Mouse (Mus musculus) layer of hippocampus, postnatal 14 days (tissue): ENCODE data around the gene Gm29776. TPM values are rescaled to one million over a fixed set of nuclear protein-coding genes. Genes with fewer than 3 reads are reported as not detected.

Experiments
- DNase-seq, 2 experiments: peaks; one replicate each; pipeline ENCODE4 v3.0.0; 2021 to 2022; ENCODE audit warnings: low spot score in 2 of 2, mixed read lengths in 1 of 2
- long read RNA-seq, 2 experiments: library from polyadenylated mRNA; stranded (forward); transcript quantifications; one replicate each; pipeline ENCODE4 v2.0.0; 2021
- total RNA-seq, 2 experiments: library from RNA; stranded (reverse); gene quantifications; 2 replicates each; pipeline ENCODE4 v1.2.3; 2021

The Gm29776 gene
- total RNA-seq = under 1 TPM in 1 of 2 experiments, not detected in 1; 0.21 TPM
- long read RNA-seq, experiment 1 = 0 reads
- long read RNA-seq, experiment 2 = 0 reads

DNA sequence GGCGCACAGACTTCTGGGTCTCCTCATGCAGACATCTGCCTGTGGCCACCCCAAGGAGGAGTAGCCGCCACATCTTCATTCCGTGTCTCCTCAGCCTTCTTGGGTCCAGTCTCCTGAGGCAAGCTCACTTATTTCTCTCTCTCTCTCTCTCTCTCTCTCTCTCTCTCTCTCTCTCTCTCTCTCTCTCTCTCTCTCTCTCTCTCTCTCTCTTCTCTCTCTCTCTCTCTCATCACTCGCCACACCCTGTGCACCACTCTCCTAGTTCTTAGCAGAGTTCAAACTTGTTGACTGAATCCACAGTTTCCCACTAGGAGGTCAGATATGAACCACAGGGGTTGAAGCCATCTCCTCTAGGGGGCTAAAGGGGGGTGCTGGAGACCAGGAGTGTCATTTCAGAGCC lies at the start of gene Gm29776:
Gene Gm29776, minus strand, starts transcription at position 101 of the 400 bp plus-strand sequence.
- no peak for DNase-seq

GRCm38 (mm10) chr14:54746038-54746437 lies 47.4 kb upstream of the Gm29776 start:
- no peak for DNase-seq

- DNase-seq = no peak
Observed at GRCm38 (mm10) chr14:54744473-54744872, 45.8 kb upstream of the Gm29776 start.

DNA sequence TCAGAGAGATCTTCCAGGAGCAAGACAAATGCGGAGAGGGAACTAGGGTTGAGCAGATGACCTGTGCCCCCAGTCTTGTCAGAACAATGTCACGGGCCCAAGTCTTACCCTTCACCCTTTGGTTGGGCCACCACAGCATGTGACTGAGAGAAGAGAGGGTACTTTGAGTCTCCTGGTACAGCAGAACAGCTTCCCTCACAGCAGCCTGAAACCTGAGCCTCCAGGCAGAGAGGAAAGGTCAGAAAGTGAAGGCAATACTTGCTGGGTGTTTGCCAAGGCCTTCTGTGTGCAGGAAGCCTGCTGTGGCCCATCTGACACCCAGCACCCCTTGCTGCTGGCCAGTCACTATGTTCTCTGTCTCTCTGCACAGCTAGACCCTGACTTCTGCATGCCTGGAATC lies 43.7 kb upstream of the Gm29776 start:
- no peak for DNase-seq

DNA sequence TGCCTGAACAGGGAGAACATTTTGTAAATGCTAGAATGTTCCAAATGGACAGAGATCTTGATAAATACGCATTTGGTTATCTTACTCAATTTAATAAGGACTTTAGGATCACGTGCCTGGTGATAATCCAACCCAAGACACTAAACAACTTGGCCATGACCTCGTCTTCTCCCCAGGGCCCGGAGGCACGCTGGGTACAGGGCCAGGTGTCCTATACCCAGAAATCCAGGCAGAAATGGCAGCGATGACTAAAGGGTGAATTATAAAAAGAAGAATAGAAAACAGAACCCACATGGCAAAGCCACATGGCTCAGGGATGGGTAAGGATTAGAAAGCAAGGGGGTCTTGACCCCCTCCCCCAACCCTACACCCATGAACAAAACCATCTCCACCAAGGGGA lies 43.1 kb upstream of the Gm29776 start:
- DNase-seq = no peak

DNA sequence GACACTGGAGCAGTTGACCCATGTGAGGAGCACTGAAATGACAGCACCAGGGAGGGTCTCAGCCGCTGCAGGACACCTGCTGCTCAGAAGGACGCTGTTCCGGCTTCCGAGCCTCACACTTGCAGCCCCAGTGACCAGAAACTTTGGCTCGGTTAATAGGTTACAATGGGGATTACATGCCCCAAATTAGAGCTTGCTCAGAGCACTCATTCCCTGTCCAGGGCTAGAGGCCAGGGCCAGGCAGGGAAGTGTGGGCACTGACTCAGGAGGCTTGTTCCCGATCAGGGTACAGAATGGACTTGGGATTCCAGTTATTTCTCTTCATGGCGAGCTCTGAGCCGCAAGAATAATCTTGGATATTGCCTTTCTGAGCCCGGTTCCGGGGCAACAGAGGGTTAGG lies 39.0 kb upstream of the Gm29776 start:
- DNase-seq = no peak

- DNase-seq = peak in 1 of 2 experiments; percentile 57
Observed at GRCm38 (mm10) chr14:54736555-54737552, 38.2 kb upstream of the Gm29776 start.

DNA sequence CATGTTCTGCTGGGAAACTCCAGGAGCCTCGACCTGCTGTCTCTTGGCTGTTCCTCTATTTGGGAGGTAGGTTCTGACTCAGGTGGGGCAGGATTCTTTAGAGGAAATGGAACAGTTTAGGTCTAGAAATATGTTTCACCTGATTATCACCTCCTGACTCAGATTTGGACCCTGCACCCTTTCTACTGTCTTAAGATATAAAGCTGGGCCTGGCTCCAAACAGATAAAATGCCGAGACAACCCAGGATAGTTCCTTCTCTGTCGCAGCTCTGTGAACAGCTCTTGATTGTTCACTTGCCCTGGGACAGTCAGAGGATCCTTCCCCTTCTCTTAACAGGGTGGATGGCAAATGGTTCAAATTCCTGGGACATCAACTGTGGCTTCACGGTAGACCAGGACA lies 36.6 kb upstream of the Gm29776 start:
- no peak for DNase-seq

DNA sequence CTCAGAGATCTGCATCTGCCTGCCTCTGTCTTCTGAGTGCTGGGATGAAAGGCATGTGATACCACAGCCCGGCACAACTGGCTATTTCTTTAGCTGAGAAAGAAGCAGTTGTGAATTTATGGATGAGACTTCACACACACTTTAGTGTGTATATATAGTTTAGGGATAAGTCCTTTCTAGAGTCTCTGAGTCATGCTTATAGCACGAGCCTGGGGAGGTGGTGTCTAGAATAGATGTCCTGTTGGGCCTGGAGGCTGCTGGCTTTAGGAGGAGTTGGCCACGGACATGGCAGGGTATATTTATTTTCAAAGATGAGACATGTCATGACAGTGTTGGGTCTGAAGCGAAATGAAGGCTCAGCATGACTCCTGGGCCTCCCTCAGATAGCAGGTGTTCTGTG lies 35.4 kb upstream of the Gm29776 start:
- DNase-seq = no peak

DNA sequence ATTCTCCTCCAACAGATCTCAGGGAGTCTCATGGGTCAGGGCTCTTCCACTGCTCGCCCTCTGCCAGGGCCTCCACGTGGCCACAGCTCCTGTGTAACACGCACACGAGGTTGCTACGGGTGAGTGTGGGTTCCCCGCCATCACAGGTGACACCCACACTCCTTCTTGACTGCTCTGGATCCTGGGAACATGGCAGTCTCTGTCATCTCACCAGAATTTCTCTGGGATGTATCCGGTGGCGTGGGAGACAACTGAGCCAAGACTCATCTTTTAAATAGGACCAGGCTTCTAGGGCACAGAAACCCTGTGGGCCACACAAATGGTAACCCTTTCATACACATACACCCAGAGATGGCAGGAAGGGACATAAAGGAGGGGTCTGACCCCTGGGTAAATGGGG lies 33.6 kb upstream of the Gm29776 start:
- DNase-seq = no peak

GRCm38 (mm10) chr14:54730305-54730704 lies 31.7 kb upstream of the Gm29776 start:
- DNase-seq = peak in 1 of 2 experiments; percentile 44

DNA sequence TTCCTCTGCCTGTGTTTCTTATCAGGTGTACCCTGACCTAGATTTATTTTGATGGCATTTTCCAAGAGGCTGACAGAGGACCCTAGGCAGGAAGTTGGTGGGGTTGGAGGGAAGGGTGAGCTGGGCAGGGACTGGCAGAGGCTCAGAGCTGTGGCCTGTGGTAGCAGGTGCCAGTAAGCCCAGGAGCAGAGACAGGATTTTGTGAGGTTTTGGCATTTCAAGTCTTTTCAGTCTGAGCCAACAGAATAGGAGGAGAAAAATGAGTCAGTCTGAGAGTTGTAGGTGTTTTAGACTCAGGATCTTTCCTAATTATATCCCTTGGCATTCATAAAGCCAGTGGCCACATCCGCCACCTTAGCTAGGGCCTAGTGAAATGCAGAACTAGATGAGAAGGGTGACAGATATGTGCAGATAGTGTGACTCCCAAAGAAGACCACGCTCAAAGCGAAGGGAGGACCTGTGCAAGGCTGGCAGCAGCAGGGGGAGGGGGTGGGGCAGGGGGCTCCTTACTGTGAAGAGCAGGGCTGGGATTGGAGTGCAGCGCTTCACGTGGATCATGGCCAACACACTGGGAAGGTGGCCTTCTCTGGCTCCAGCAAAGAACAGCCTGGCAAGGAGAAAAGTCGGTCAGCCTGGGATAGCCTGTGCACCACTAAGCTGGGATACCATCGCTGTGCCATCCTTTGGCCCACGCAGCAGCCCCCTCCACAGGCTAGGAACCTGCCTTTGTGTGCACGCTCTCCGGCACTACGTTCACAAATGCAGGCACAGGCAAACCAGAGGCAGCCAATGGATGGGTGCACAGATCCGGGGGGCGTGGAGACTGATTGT lies 30.4 kb upstream of the Gm29776 start:
- DNase-seq = no peak

GRCm38 (mm10) chr14:54727565-54727964 lies 28.9 kb upstream of the Gm29776 start:
- no peak for DNase-seq

GRCm38 (mm10) chr14:54724049-54724448 lies 25.4 kb upstream of the Gm29776 start:
- no peak for DNase-seq

GRCm38 (mm10) chr14:54721711-54722110 lies 23.1 kb upstream of the Gm29776 start:
- no peak for DNase-seq

DNA sequence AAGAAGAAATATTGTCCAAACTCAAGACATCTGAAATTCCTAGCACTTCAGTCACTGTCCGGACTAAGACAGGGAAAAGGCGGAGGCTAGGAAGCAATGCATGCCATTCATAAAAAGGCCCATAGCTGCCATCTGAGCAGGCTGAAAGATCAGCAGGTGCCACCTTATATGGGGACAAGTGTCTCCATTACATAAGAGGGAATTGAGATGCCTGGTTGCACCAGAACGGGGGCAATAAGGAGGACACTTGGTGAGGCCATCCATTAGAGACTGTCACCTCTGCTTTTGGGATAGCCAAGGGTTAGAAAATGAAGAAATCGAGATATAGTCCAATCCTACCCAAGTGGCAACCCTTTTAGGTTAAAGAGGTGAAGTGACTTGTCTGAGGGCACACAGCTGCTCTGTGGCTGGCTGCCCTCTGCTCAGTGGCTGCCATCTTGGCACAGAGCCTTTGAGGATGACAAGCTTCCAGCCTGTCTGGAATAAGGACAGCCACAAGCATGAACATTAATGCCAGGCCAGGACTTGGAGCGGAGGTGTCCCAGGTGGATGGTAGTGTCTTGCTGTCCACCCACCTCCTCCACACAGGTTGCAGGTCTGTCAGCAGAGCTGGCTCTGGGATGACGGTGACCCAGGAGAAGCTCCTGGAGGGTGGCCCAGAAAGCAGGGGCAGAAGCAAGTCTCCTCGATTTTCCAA lies 22.2 kb upstream of the Gm29776 start:
- DNase-seq = no peak

- DNase-seq = no peak
Observed at GRCm38 (mm10) chr14:54720041-54720440, 21.4 kb upstream of the Gm29776 start.

DNA sequence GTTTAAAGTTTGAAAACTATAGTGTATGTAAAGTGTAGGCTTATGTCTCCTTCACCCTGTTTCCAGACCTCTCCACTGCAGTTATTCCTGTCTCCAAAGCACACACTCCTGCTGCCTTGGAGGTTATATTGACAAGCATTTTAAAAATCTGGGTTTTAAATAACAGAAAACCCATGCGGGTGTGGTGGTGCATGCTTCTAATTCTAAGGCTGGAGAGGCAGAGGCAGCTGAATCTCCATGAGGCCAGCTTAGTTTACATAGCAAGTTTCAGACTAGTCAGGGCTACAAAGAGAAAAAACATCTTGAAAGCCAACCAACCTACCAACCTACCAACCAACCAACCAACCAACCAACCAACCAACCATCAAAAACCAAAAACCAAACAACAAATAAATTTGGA lies 16.8 kb upstream of the Gm29776 start:
- DNase-seq = no peak

- peak in 1 of 2 experiments; percentile 29 for DNase-seq
Observed at GRCm38 (mm10) chr14:54714617-54715081, 16.0 kb upstream of the Gm29776 start.

DNA sequence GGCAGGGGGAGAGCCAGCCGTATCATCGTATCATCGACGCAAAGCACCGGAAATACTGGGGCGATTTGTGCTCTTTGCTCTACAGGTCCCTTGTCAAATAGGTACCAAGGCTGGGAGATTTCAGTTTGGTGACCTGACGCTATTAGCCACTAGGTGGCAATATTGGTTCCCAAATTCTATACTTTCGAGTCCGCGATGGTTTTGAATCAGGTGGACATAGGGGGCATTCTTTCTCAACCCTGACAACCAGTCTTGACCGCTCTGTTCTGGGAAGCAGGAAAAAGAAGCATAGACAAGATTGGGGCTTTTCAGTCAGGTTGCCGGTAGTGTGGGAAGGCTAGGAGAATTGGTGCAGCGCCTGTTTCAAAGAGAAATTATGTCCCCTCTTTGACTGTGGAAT lies 15.5 kb upstream of the Gm29776 start:
- peak; percentile 80 to 84 for DNase-seq

DNA sequence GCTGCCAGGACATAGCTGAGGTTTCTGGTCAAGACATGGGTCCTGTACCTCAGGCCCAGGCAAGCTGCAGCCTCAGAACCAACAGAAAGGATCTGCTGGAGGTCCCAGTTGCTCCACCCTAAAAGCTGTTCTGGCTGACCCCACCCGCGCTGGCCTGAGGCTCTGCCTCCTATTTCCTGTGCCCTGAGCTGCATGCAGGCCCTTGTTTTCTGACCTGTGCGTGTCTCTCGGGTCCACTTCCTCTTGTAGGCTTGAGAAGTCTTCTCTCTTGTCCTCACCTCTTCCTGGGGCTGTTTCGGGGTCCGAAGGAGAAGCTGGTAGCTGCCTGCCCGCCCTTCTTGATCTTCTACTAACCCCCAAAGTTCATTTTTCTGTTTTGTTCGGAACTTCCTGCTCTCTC lies 14.2 kb upstream of the Gm29776 start:
- DNase-seq = no peak
